Mouse (Mus musculus) liver, embryonic 11.5 days (tissue): ENCODE data around the gene Igbp1. TPM values are rescaled to one million over a fixed set of nuclear protein-coding genes. Genes with fewer than 3 reads are reported as not detected.

Source experiments
- ATAC-seq: fragments of 200-750 bp; cut with Nextera tagmentation; replicated peaks from 2 replicates; pipeline ENCODE4 v1.8.0; 2017; ENCODE audit warnings: moderate number of reproducible peaks, mild to moderate bottlenecking, moderate TSS enrichment, moderate library complexity; ENCODE audit not compliant: low FRiP score
- DNase-seq: peaks from one replicate; pipeline ENCODE4 v3.0.0-alpha.2; 2017; ENCODE audit warnings: low spot score
- H3K27ac ChIP-seq: fragments of 300-500 bp; sonication (generic); 2 replicates; pipeline ENCODE4 v1.5.1; 2014; ENCODE audit warnings: mild to moderate bottlenecking, low read depth, low read length, control low read depth
- H3K27me3 ChIP-seq: fragments of 300-500 bp; sonication (generic); replicated peaks from 2 replicates; pipeline ENCODE4 v1.6.1; 2014; ENCODE audit warnings: low read length, mixed read lengths; ENCODE audit not compliant: control insufficient read depth, insufficient read depth
- H3K36me3 ChIP-seq: fragments of 300-500 bp; sonication (generic); 2 replicates; pipeline ENCODE4 v1.6.1; 2014; ENCODE audit warnings: mild to moderate bottlenecking, low read length, moderate library complexity, mixed read lengths; ENCODE audit not compliant: control insufficient read depth, insufficient read depth
- H3K4me1 ChIP-seq: fragments of 300-500 bp; sonication (generic); replicated peaks from 2 replicates; pipeline ENCODE4 v1.6.1; 2014; ENCODE audit warnings: low read length, mixed read lengths; ENCODE audit not compliant: control insufficient read depth, insufficient read depth
- H3K4me2 ChIP-seq: fragments of 300-500 bp; sonication (generic); 2 replicates; pipeline ENCODE4 v1.6.1; 2014; ENCODE audit warnings: mild to moderate bottlenecking, control low read depth, moderate library complexity
- H3K4me3 ChIP-seq: fragments of 300-500 bp; sonication (generic); 2 replicates; pipeline ENCODE4 v1.5.1; 2014; ENCODE audit warnings: low read depth, low read length, control low read depth
- H3K9ac ChIP-seq: fragments of 300-500 bp; sonication (generic); 2 replicates; pipeline ENCODE4 v1.6.1; 2014; ENCODE audit warnings: low read depth, low read length, control low read depth
- H3K9me3 ChIP-seq: fragments of 300-500 bp; sonication (generic); 2 replicates; pipeline ENCODE4 v1.6.1; 2016; ENCODE audit warnings: low read length, inconsistent platforms, mixed read lengths; ENCODE audit not compliant: control insufficient read depth
- WGBS: fragments of 180-500 bp; shearing (Covaris S2); extraction: QIAGEN DNeasy Blood & Tissue Kit; methylation state at CpG from one replicate; pipeline ENCODE4 v1.1.7; 2014; 5-methylcytosine and 5-hydroxymethylcytosine counted together
- polyA plus RNA-seq: library from polyadenylated mRNA; unstranded; fragments of >200 nt; fragmentation: Nextera tagmentation; extraction: Ambion mirVana; gene quantifications from 2 replicates; pipeline ENCODE4 v1.2.1, GENCODE M21; 2014

Igbp1 gene
- polyA plus RNA-seq: 39.9 and 40.5 TPM in 2 replicates

GRCm38 (mm10) chrX:100494068-100494978, at the start of gene Igbp1:
Gene Igbp1 (plus strand): TSS chrX:100494291.
- ATAC-seq: peak; percentile 94

GRCm38 (mm10) chrX:100468047-100468446, 26.0 kb upstream of the Igbp1 start:
- Histone ChIP-seq H3K4me1 (no peaks in the 10 kb centered on the region), H3K4me3 (no peak overlapping the region), H3K27me3 (0 out of 2 replicates have a peak, but pooled peaks cover 15% of the 10 kb centered on the region), H3K4me2 (no peak overlapping the region), H3K27ac (no peak overlapping the region), H3K36me3 (no peaks in the 10 kb centered on the region), H3K9me3 (no peaks in the 10 kb centered on the region), H3K9ac (no peak overlapping the region)
- no peak for ATAC-seq
- no peak for DNase-seq
- 42% methylated on average over 4 of the region's 4 CpGs for WGBS

More at GRCm38 (mm10) chrX:100494068-100494978, at the start of gene Igbp1:
- H3K27ac ChIP-seq: no peak within 1 kb of the TSS; the same call in 1 of the 2 replicates
- DNase-seq: peak; percentile 66
- H3K9ac ChIP-seq: peak within 1 kb of the TSS; percentile 75
- H3K27me3 ChIP-seq: peaks cover 18% of the 10 kb centered on the region
- H3K36me3 ChIP-seq: no peaks in the 10 kb centered on the region
- peaks cover 4% of the 10 kb centered on the region; the same call in 1 of the 2 replicates for H3K4me1 ChIP-seq
- peak within 1 kb of the TSS; percentile 66 for H3K4me2 ChIP-seq
- H3K4me3 ChIP-seq: peak within 1 kb of the TSS; percentile 66
- no peaks in the 10 kb centered on the region for H3K9me3 ChIP-seq
- WGBS: 11% methylated on average over 32 of the region's 32 CpGs

GRCm38 (mm10) chrX:100470126-100470525, 24.0 kb upstream of the Igbp1 start:
- ATAC-seq (no peak), DNase-seq (no peak)

GRCm38 (mm10) chrX:100471491-100471890, 22.6 kb upstream of the Igbp1 start:
- Histone ChIP-seq H3K4me2 (no peak overlapping the region), H3K36me3 (no peaks in the 10 kb centered on the region), H3K9ac (no peak overlapping the region), H3K27ac (no peak overlapping the region), H3K4me1 (no peaks in the 10 kb centered on the region; the same call in 1 of the 2 replicates), H3K27me3 (peaks cover 15% of the 10 kb centered on the region; the same call in 1 of the 2 replicates), H3K4me3 (no peak overlapping the region), H3K9me3 (no peaks in the 10 kb centered on the region)
- 79% methylated on average over 3 of the region's 3 CpGs for WGBS
- DNase-seq: no peak
- ATAC-seq: no peak

More at GRCm38 (mm10) chrX:100470126-100470525, 24.0 kb upstream of the Igbp1 start:
- Histone ChIP-seq H3K9me3 (no peaks in the 10 kb centered on the region), H3K36me3 (no peaks in the 10 kb centered on the region), H3K4me3 (no peak overlapping the region), H3K27ac (no peak overlapping the region), H3K9ac (no peak overlapping the region), H3K27me3 (0 out of 2 replicates have a peak, but pooled peaks cover 15% of the 10 kb centered on the region), H3K4me1 (no peaks in the 10 kb centered on the region), H3K4me2 (no peak overlapping the region)
- 81% methylated on average over 3 of the region's 3 CpGs for WGBS

GRCm38 (mm10) chrX:100475569-100476223, 18.4 kb upstream of the Igbp1 start:
- Histone ChIP-seq H3K36me3 (no peaks in the 10 kb centered on the region), H3K9me3 (no peaks in the 10 kb centered on the region), H3K9ac (no peak overlapping the region), H3K27ac (no peak overlapping the region), H3K4me2 (no peak overlapping the region), H3K4me1 (no peaks in the 10 kb centered on the region; the same call in 1 of the 2 replicates), H3K27me3 (no peaks in the 10 kb centered on the region; the same call in 1 of the 2 replicates), H3K4me3 (no peak overlapping the region)
- DNase-seq (no peak), ATAC-seq (peak; percentile 34; the same call in 1 of the 2 replicates)
- 63% methylated on average over 4 of the region's 4 CpGs for WGBS

GRCm38 (mm10) chrX:100480317-100480716, 13.8 kb upstream of the Igbp1 start:
- H3K4me3 ChIP-seq: no peak overlapping the region
- WGBS: 46% methylated on average over 3 of the region's 3 CpGs
- H3K36me3 ChIP-seq: no peaks in the 10 kb centered on the region
- peak; percentile 33 for DNase-seq
- no peak overlapping the region for H3K4me2 ChIP-seq
- peak; percentile 80 for ATAC-seq
- no peak overlapping the region for H3K27ac ChIP-seq
- H3K9ac ChIP-seq: no peak overlapping the region
- H3K27me3 ChIP-seq: peaks cover 2% of the 10 kb centered on the region; the same call in 1 of the 2 replicates
- H3K9me3 ChIP-seq: no peaks in the 10 kb centered on the region
- no peaks in the 10 kb centered on the region; the same call in 1 of the 2 replicates for H3K4me1 ChIP-seq

GRCm38 (mm10) chrX:100493500-100494067, 507 bp upstream of the Igbp1 start:
- H3K4me1 ChIP-seq: peaks cover 4% of the 10 kb centered on the region; the same call in 1 of the 2 replicates
- no peaks in the 10 kb centered on the region for H3K9me3 ChIP-seq
- H3K27ac ChIP-seq: no peak overlapping the region
- H3K4me3 ChIP-seq: peak overlapping the region; percentile 66
- H3K27me3 ChIP-seq: peaks cover 18% of the 10 kb centered on the region
- WGBS: 14% methylated on average over 22 of the region's 22 CpGs
- DNase-seq: no peak
- peak overlapping the region; percentile 66 for H3K4me2 ChIP-seq
- peak; percentile 74 for ATAC-seq
- no peaks in the 10 kb centered on the region for H3K36me3 ChIP-seq
- H3K9ac ChIP-seq: peak overlapping the region; percentile 43

- ATAC-seq: no peak
- WGBS: 83% methylated on average over 5 of the region's 5 CpGs
Measured at GRCm38 (mm10) chrX:100504175-100504851, 10.2 kb downstream of the Igbp1 start.

More at GRCm38 (mm10) chrX:100504175-100504851, 10.2 kb downstream of the Igbp1 start:
- no peak overlapping the region for H3K4me2 ChIP-seq
- no peak overlapping the region for H3K27ac ChIP-seq
- H3K27me3 ChIP-seq: peaks cover 2% of the 10 kb centered on the region; the same call in 1 of the 2 replicates
- H3K36me3 ChIP-seq: no peaks in the 10 kb centered on the region
- no peak overlapping the region for H3K4me3 ChIP-seq
- no peaks in the 10 kb centered on the region for H3K4me1 ChIP-seq
- no peak for DNase-seq
- H3K9ac ChIP-seq: no peak overlapping the region
- no peaks in the 10 kb centered on the region for H3K9me3 ChIP-seq
